Mouse (Mus musculus): ENCODE results near the gene Ccdc148. TPM values are rescaled to one million over a fixed set of nuclear protein-coding genes. Genes with fewer than 3 reads are reported as not detected.

The Ccdc148 gene
- polyA plus RNA-seq, 1 experiment from 2014 or later = 1.0 TPM

GRCm38 (mm10) chr2:59155428-59155827 is 5.1 kb downstream of the Ccdc148 start:
- H3K4me3 ChIP-seq (ENCODE audit: low read length) = no peak overlapping the region
- peaks cover 5% of the 10 kb centered on the region for H3K4me1 ChIP-seq (ENCODE audit: control insufficient read depth, insufficient read depth, low read length)

GRCm38 (mm10) chr2:59131044-59131443 is 29.4 kb downstream of the Ccdc148 start:
- Histone ChIP-seq H3K9me3 (replicated peaks; ENCODE audit: control insufficient read depth, low read length) (no peaks in the 10 kb centered on the region), H3K27ac (ENCODE audit: low read length) (no peak overlapping the region), H3K4me2 (ENCODE audit: low read depth, low read length) (no peak overlapping the region), H3K9ac (ENCODE audit: low read length) (no peak overlapping the region), H3K4me3 (ENCODE audit: low read length) (no peak overlapping the region), H3K36me3 (ENCODE audit: control insufficient read depth, insufficient read depth) (no peaks in the 10 kb centered on the region), H3K4me1 (ENCODE audit: control insufficient read depth, insufficient read depth, low read length) (no peaks in the 10 kb centered on the region), H3K27me3 (ENCODE audit: control insufficient read depth, insufficient read depth, low read length) (no peaks in the 10 kb centered on the region)
- WGBS = 85% methylated on average over 8 of the region's 8 CpGs
- no peak for ATAC-seq (replicated peaks; ENCODE audit: extremely low read depth, insufficient read depth, low FRiP score)

More at GRCm38 (mm10) chr2:59155428-59155827, 5.1 kb downstream of the Ccdc148 start:
- Histone ChIP-seq H3K9ac (ENCODE audit: low read length) (no peak overlapping the region), H3K27ac (ENCODE audit: low read length) (no peak overlapping the region), H3K9me3 (replicated peaks; ENCODE audit: control insufficient read depth, low read length) (no peaks in the 10 kb centered on the region), H3K36me3 (ENCODE audit: control insufficient read depth, insufficient read depth) (no peaks in the 10 kb centered on the region; the same call in 1 of the 2 replicates), H3K4me2 (ENCODE audit: low read depth, low read length) (no peak overlapping the region), H3K27me3 (ENCODE audit: control insufficient read depth, insufficient read depth, low read length) (no peaks in the 10 kb centered on the region)
- ATAC-seq (replicated peaks; ENCODE audit: extremely low read depth, insufficient read depth, low FRiP score) = no peak

GRCm38 (mm10) chr2:59129821-59130220 is 30.7 kb downstream of the Ccdc148 start:
- no peaks in the 10 kb centered on the region for H3K9me3 ChIP-seq (replicated peaks; ENCODE audit: control insufficient read depth, low read length)
- ATAC-seq (replicated peaks; ENCODE audit: extremely low read depth, insufficient read depth, low FRiP score) = no peak
- WGBS = 72% methylated on average over 8 of the region's 8 CpGs
- H3K9ac ChIP-seq (ENCODE audit: low read length) = no peak overlapping the region
- no peak overlapping the region for H3K4me2 ChIP-seq (ENCODE audit: low read depth, low read length)
- no peaks in the 10 kb centered on the region for H3K27me3 ChIP-seq (ENCODE audit: control insufficient read depth, insufficient read depth, low read length)
- H3K36me3 ChIP-seq (ENCODE audit: control insufficient read depth, insufficient read depth) = no peaks in the 10 kb centered on the region
- no peaks in the 10 kb centered on the region for H3K4me1 ChIP-seq (ENCODE audit: control insufficient read depth, insufficient read depth, low read length)
- no peak overlapping the region for H3K4me3 ChIP-seq (ENCODE audit: low read length)
- H3K27ac ChIP-seq (ENCODE audit: low read length) = no peak overlapping the region

- no peak for ATAC-seq (replicated peaks; ENCODE audit: extremely low read depth, insufficient read depth, low FRiP score)
- Histone ChIP-seq H3K4me3 (ENCODE audit: low read length) (no peak overlapping the region), H3K27me3 (ENCODE audit: control insufficient read depth, insufficient read depth, low read length) (no peaks in the 10 kb centered on the region), H3K9me3 (replicated peaks; ENCODE audit: control insufficient read depth, low read length) (no peaks in the 10 kb centered on the region), H3K4me2 (ENCODE audit: low read depth, low read length) (no peak overlapping the region), H3K4me1 (ENCODE audit: control insufficient read depth, insufficient read depth, low read length) (no peaks in the 10 kb centered on the region), H3K36me3 (ENCODE audit: control insufficient read depth, insufficient read depth) (no peaks in the 10 kb centered on the region), H3K27ac (ENCODE audit: low read length) (no peak overlapping the region), H3K9ac (ENCODE audit: low read length) (no peak overlapping the region)
- 61% methylated on average over 7 of the region's 7 CpGs for WGBS
Measured at GRCm38 (mm10) chr2:59129023-59129422, 31.5 kb downstream of the Ccdc148 start.

- no peak for ATAC-seq (replicated peaks; ENCODE audit: extremely low read depth, insufficient read depth, low FRiP score)
- H3K27ac ChIP-seq (ENCODE audit: low read length) = no peak overlapping the region
- H3K9ac ChIP-seq (ENCODE audit: low read length) = no peak overlapping the region
- no peaks in the 10 kb centered on the region for H3K4me1 ChIP-seq (ENCODE audit: control insufficient read depth, insufficient read depth, low read length)
- H3K4me3 ChIP-seq (ENCODE audit: low read length) = no peak overlapping the region
- H3K4me2 ChIP-seq (ENCODE audit: low read depth, low read length) = no peak overlapping the region
- no peaks in the 10 kb centered on the region for H3K27me3 ChIP-seq (ENCODE audit: control insufficient read depth, insufficient read depth, low read length)
- 75% methylated on average over 5 of the region's 5 CpGs for WGBS
- H3K36me3 ChIP-seq (ENCODE audit: control insufficient read depth, insufficient read depth) = no peaks in the 10 kb centered on the region
- H3K9me3 ChIP-seq (replicated peaks; ENCODE audit: control insufficient read depth, low read length) = no peaks in the 10 kb centered on the region
Measured at GRCm38 (mm10) chr2:59055615-59056145, 104.8 kb downstream of the Ccdc148 start.

GRCm38 (mm10) chr2:59054339-59054738 is 106.1 kb downstream of the Ccdc148 start:
- no peak for ATAC-seq (replicated peaks; ENCODE audit: extremely low read depth, insufficient read depth, low FRiP score)
- no peak overlapping the region for H3K9ac ChIP-seq (ENCODE audit: low read length)
- H3K27ac ChIP-seq (ENCODE audit: low read length) = no peak overlapping the region
- H3K4me2 ChIP-seq (ENCODE audit: low read depth, low read length) = no peak overlapping the region
- H3K9me3 ChIP-seq (replicated peaks; ENCODE audit: control insufficient read depth, low read length) = no peaks in the 10 kb centered on the region
- H3K4me3 ChIP-seq (ENCODE audit: low read length) = no peak overlapping the region
- H3K27me3 ChIP-seq (ENCODE audit: control insufficient read depth, insufficient read depth, low read length) = no peaks in the 10 kb centered on the region
- no peaks in the 10 kb centered on the region for H3K36me3 ChIP-seq (ENCODE audit: control insufficient read depth, insufficient read depth)
- H3K4me1 ChIP-seq (ENCODE audit: control insufficient read depth, insufficient read depth, low read length) = peaks cover 5% of the 10 kb centered on the region; the same call in 1 of the 2 replicates
- 72% methylated on average over 5 of the region's 5 CpGs for WGBS

GRCm38 (mm10) chr2:59053461-59054039 is 106.9 kb downstream of the Ccdc148 start:
- Histone ChIP-seq H3K4me2 (ENCODE audit: low read depth, low read length) (no peak overlapping the region), H3K4me3 (ENCODE audit: low read length) (no peak overlapping the region), H3K36me3 (ENCODE audit: control insufficient read depth, insufficient read depth) (no peaks in the 10 kb centered on the region), H3K9ac (ENCODE audit: low read length) (no peak overlapping the region), H3K4me1 (ENCODE audit: control insufficient read depth, insufficient read depth, low read length) (peaks cover 7% of the 10 kb centered on the region; the same call in 1 of the 2 replicates), H3K27me3 (ENCODE audit: control insufficient read depth, insufficient read depth, low read length) (no peaks in the 10 kb centered on the region), H3K27ac (ENCODE audit: low read length) (no peak overlapping the region), H3K9me3 (replicated peaks; ENCODE audit: control insufficient read depth, low read length) (no peaks in the 10 kb centered on the region)
- ATAC-seq (replicated peaks; ENCODE audit: extremely low read depth, insufficient read depth, low FRiP score) = no peak
- WGBS = 58% methylated on average over 7 of the region's 7 CpGs

GRCm38 (mm10) chr2:59050245-59050824 is 110.1 kb downstream of the Ccdc148 start:
- Histone ChIP-seq H3K27me3 (ENCODE audit: control insufficient read depth, insufficient read depth, low read length) (no peaks in the 10 kb centered on the region), H3K4me1 (ENCODE audit: control insufficient read depth, insufficient read depth, low read length) (peaks cover 7% of the 10 kb centered on the region; the same call in 1 of the 2 replicates), H3K9me3 (replicated peaks; ENCODE audit: control insufficient read depth, low read length) (no peaks in the 10 kb centered on the region), H3K4me3 (ENCODE audit: low read length) (no peak overlapping the region), H3K27ac (ENCODE audit: low read length) (no peak overlapping the region), H3K36me3 (ENCODE audit: control insufficient read depth, insufficient read depth) (no peaks in the 10 kb centered on the region), H3K4me2 (ENCODE audit: low read depth, low read length) (no peak overlapping the region), H3K9ac (ENCODE audit: low read length) (no peak overlapping the region)
- ATAC-seq (replicated peaks; ENCODE audit: extremely low read depth, insufficient read depth, low FRiP score) = no peak; the same call in 1 of the 2 replicates
- WGBS = 52% methylated on average over 8 of the region's 8 CpGs

- H3K4me2 ChIP-seq (ENCODE audit: low read depth, low read length) = no peak overlapping the region
- no peak overlapping the region for H3K27ac ChIP-seq (ENCODE audit: low read length)
- H3K27me3 ChIP-seq (ENCODE audit: control insufficient read depth, insufficient read depth, low read length) = no peaks in the 10 kb centered on the region
- no peak overlapping the region for H3K4me3 ChIP-seq (ENCODE audit: low read length)
- WGBS = 33% methylated on average over 4 of the region's 4 CpGs
- peaks cover 7% of the 10 kb centered on the region; the same call in 1 of the 2 replicates for H3K4me1 ChIP-seq (ENCODE audit: control insufficient read depth, insufficient read depth, low read length)
- ATAC-seq (replicated peaks; ENCODE audit: extremely low read depth, insufficient read depth, low FRiP score) = no peak
- no peaks in the 10 kb centered on the region for H3K36me3 ChIP-seq (ENCODE audit: control insufficient read depth, insufficient read depth)
- no peak overlapping the region for H3K9ac ChIP-seq (ENCODE audit: low read length)
- no peaks in the 10 kb centered on the region for H3K9me3 ChIP-seq (replicated peaks; ENCODE audit: control insufficient read depth, low read length)
Measured at GRCm38 (mm10) chr2:59049686-59050085, 110.8 kb downstream of the Ccdc148 start.
